Mouse (Mus musculus) ovary, postnatal 36 days (tissue): ENCODE results near the gene Aldob.

Source experiments
- DNase-seq: peaks from one replicate; pipeline ENCODE4 v3.0.0; 2022; ENCODE audit warnings: low spot score, mixed read lengths

The Aldob gene

DNA sequence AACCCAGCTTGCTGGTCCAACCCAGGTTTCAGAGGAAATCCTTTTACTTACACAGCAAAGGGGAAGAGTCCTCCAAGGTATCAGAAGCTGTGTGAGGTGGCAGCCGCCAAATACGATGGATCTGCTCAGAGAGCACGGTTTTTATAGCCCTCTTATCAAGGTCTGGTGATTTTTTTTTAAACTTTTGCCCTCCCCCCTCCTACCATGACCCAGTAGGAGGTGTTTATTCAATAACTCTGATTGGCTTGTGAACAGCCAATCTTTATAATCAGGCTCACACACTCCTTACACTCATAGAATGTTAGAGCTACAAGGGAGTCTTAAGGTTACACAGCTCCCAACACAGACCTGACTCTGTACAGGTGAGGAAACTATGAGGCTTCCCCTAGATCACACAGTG lies at the start of gene Aldob:
Aldob (minus strand) TSS at position 164 of the 400 bp plus-strand sequence.
- no peak for DNase-seq

DNA sequence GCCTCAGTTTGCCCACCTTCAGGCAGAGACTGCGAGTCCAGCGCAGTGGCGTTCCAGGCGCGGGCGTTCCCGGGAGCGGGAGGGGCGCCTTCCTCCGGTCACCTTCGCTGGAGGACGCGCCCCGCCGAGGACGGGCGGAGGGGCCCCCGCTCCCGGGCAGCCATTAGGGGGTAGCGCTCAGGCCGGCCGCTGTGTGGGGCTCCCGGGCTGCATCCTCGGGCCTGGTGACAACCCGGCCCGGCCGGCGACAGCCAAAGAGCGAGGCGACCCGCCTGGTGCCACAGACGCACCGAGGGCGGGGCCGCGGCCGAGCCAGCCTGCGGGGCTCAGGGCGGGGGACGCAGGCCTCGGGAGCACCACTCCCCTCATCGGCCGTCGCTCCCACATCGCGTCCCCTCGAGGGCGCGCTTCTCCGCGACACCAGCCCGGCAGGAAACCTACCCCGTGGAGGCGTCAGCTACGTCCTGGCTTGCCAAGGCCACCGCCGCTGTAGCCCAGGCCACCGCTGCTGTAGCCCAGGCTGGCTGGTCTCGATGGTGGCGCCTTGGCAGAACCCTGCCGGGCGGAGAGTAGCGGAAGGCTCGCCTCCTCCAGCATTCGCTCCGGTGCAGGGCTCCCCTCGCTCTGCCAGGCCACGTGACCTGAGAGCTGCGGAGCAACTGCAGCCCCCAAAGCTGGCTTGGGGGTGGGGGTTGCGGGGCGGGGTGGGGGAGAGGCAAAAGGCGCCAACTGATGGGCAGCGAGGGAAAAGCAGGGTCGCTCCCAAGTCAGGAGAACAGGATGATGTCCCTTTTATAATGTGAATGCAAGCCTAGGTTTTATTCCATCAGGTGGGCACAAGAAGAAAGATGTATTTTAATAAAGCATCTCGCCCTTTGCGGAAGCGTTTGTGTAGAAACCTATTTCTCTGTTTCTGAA lies 48.1 kb upstream of the Aldob start, which contains the start of gene Tmem246:
Tmem246 (minus strand) TSS at position 694 of the 918 bp plus-strand sequence.
- peak; percentile 69 for DNase-seq

DNA sequence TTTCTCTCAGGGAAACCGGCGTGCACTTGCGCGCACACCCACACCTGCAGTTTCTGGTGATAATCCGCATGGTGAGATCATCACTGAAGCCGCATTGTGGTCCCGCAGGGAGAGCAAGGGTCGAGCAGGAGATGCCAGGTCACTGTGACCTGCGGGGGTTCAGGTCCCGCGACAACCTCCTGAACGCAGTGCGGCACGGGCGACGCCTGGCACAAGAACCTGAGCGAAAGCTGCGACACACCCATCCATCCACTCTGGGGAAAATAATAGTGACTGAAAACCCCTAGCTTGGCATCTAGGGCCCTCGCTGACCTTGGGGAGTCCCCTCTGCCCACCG lies 47.5 kb upstream of the Aldob start:
- no peak for DNase-seq

DNA sequence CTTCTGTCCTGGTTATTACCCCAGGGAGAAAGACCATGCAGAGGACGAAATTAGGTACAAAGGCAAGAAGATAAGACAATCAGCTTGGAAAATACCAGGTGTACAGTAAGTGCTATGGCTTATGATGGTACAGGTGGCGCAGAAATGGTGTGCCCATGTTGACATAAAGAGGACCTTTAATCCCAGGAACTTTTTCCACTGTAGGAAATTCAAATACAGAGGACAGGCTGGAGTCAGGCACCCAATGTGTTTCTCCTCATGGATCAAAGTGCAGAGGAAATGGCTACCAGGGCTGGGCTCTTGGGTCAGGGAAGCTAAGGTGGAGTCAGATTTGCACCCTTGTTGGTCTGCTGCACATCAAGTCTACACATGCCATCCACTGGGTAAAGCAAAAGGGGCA lies 40.8 kb upstream of the Aldob start:
- no peak for DNase-seq

DNA sequence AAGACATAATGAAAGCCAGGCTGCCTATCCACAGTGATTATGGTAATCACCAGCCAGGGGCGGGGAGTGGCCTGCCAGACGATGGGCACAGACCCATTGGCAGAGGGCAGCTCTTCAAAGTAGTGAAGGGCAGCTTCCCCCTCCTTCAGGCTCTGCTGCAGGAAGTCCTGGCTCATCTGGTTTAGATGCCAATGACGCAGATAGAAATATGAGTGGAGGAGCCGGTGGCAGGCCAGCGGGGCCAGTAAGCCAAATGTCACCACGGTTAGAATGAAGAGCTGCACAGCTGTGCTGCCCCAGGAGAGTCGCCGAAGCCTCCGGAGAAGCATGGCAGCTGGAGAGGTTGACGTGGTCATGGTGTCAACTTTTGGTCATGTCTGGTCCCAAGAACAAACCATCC lies 37.5 kb upstream of the Aldob start:
- no peak for DNase-seq

DNA sequence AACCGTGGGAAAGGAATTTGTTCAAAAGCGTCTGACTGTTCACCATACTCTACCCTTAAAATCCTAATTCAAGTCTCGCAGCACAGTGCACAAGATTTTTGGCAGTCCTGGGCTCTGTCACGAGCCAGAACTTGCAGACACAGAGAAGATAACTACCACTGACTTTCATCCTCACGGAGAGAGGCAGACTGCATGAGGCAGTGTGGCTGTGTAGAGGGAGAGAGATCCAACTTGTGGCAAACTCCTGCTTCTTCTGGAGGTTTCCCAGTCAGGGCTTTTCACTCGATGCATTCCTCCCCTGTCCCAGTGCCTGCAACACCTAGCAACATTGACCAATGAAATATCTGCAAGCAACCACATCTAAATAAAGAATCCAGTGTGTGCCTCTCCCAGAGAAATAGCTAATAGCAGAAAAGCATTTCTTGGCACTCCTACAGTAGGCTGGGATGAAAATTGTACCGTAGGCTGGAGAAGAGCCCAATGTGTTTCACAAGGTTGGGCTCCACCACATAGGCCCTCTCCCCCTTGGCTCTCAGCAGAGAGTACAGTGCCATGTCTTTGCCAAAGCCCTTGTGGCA lies 36.3 kb upstream of the Aldob start:
- DNase-seq, result no peak

DNA sequence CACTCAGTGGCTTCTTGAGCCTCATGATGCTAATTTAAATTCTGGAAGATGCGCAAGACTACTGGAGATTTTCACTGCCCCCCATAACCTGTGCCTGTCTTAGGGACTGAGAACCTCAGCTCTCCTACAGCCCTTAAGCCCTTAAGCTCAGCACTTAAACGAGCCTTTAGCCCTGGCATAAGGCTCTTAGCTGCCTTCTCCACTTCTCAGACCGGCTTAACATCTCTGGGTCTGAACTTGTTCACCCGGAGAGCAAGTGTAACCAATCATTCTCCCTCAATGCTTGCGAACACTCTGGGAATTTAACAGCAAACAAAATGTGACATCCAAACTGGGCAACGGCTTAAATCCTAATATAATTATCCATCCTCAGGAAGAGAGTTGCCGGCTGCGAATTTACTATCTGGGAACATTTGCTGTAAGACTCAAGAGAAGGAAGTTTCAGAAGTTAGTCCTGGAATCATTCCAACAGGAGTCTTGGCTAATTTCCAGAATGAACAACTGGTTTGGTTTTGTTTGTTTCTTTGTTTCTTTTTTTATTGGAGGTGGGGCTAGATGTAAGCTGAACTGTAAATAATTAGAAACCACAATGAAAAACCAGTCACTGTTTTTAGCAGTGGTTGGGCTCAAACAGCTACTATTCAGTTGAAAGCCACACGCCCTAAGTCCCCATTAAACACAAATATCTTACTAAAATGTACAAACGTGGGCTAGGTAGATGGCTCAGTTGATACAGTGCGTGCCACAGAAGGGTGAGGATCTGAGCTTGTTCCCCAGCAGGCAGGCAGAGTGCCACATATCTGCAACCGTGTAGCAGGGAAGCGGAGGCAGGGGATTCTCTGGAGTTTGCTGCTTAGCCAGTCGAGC lies 34.9 kb upstream of the Aldob start:
- DNase-seq, result no peak

DNA sequence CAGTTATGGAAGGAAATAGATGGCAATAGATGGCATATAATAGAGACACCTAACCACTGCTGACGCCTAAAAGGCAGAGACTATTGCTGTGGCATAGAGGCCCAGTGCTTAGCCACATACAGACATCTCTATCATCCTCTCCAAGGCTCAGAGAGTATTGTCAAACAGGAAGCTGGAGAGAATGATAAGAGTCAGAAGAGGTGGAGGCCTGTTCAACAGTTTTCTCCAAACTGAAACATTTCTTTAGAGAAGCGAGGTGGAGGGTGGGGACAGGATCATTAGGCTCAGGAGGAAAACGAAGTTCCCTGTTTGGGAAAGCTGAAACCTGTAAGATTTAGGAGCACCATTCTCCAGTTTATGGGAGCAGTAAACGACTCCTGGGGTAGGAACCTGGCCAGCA lies 31.9 kb upstream of the Aldob start:
- DNase-seq, result no peak

DNA sequence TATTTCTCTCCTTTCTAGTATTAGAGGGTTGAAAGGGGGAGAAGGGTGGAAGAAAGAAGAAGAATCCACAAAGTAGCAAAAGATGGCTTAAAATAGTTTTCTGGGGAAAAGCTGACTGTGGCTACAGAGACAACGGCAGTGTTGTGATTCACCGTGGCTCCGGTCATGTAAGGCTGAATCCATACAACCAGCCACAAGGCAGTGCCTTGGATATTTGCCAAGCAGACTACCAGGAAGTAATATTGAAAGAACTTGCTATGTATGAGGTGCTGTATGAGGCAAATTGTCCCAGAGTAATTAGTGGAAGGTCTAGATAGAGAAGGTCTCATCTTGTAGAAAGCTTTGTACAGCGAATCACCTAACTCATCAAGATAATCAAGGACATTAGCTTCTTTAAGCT lies 22.8 kb upstream of the Aldob start:
- DNase-seq, result no peak

DNA sequence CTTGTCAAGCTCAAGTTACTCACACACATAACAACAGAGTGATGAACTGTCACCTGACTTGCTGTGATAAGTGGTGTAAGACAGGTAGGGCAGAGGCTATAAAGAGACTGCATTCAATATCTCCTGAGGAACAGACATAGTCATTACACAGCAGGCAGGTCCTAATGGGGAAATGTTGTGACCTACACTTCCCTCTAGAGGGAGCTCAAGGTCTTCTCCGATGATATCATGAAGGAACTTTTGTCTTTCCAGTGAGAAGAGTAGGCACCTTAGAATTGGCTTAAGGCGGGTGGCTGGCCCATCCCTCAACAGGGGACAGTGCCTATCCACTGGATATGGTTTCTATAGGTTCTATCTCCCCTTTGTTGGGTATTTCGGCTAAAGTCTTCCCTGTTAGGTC lies 18.3 kb upstream of the Aldob start:
- DNase-seq, result no peak

DNA sequence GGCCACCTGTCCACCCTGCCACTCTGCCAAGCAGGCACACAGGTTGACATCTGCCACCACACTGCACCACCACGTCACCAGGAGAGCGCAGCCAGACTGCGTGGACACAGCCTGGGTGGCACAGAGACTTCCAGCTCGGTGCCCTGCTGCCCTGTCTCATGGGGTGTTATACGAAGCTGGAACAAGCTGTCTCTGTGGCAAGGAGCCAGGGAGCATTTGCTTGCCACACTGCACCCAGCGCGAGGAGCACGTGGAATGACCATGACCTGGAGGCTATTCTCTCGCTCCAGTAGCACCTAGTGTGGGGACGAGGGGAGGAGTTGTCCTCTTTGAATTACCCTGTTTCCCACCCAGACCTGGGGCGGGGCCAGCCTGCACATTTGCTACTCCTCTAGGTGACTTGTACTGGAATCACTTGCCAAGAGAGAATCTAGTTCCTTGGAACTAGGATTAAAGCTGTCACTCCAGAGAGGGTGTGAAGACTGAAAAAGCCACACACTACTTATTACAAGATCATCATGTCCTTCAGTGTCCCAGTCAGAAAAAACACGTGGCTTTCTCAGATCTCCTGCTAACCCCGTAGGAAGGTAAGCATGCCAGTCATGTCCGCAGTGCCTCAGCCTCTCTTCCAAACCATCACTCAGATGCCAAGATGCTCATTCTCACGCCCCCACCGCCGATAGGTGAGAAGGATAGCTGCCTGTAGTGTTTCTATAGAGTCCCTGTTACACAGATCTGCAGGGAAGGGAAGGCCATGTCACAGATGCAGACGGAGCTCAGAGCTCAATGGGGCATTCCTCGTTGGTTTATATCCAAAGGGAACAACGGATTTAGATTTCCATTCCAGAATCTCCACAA lies 10.8 kb upstream of the Aldob start:
- peak; percentile 14 for DNase-seq

DNA sequence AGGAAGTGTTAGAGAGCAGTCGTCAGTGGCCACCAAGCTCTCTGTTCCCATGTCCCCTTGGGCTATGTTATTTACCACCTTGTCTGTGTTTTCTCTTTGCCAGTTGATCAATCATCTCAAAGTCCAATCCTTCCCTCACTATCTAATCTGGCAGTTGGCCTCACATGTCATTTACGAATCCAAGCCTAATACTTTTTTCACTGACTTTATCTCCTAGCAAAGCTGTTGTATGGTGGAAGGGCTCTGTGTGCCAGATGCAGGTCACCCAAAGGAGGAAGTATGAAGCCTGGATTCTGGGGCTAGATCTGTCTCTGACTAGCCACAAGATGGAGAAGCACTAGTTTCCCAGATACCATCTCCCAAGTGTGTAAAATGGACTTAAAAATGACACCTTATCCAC lies 8.8 kb upstream of the Aldob start:
- DNase-seq, result no peak

DNA sequence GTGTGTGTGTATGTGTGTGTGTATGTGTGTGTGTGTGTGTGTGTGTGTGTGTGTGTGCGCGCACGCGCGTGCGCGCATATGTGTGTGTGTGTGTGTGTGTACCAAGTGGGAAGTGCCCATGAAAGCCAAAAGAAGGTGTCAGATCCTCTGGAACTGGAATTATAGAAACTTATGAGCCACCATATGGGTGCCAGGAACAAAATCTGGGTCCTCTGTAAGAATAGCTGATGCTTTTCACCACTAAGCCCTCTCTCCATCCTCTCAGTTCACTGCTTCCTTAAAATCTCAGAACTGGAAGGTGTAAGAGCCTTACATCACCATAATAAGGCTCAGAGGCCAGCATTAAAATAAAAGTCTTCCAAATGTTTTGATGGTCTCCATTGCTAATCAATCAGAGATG lies 8.0 kb upstream of the Aldob start:
- DNase-seq, result no peak

DNA sequence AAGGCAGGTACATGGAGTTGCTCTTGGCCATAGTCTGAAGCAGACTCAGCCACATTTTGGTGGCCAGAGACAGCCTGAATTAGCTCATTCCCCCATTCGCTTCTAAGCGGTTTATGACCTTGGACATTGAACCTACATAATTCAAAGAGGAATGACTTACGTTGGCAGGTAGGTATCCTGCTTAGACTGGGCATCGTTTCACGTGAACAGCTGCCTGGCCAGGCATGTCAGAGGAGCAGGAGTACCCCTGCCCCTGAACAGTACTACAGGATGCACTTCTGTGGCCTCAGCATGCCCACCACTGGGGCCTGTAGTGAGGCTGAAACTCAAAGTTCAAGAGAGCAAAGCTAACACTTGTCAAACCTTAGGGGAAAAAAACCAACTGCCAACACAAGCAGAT lies 4.0 kb upstream of the Aldob start:
- no peak for DNase-seq

DNA sequence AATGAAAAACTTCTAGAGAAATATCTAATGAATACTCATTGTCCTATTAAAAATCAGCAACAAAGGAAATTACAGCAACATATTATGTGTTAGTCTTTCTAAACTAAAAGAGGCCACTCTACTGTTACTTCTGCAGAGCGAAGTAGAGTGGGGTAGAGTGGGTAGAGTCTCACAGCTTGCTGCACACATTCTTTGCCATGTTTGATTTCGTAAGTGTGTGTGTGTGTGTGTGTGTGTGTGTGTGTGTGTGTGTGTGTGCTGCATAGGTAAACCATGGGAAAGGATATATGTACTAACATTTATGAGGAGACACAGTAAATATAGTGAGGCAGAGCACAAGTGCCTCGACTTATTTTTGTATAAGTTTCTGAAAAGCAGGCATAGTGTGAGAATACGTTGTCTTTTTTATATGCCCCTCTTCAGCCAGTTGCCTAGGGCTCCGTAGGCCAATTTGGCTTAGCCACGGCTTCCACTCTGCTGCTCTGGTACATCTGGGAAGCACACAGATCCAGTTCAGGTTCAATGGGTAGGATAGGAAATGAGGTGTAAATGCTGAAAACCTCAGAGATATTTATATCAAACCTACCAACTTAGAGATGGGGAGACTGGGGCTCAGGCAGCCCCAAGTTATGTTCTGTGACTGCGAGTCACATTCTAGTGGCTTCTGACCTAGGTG lies 1.7 kb downstream of the Aldob start:
- DNase-seq, result no peak

DNA sequence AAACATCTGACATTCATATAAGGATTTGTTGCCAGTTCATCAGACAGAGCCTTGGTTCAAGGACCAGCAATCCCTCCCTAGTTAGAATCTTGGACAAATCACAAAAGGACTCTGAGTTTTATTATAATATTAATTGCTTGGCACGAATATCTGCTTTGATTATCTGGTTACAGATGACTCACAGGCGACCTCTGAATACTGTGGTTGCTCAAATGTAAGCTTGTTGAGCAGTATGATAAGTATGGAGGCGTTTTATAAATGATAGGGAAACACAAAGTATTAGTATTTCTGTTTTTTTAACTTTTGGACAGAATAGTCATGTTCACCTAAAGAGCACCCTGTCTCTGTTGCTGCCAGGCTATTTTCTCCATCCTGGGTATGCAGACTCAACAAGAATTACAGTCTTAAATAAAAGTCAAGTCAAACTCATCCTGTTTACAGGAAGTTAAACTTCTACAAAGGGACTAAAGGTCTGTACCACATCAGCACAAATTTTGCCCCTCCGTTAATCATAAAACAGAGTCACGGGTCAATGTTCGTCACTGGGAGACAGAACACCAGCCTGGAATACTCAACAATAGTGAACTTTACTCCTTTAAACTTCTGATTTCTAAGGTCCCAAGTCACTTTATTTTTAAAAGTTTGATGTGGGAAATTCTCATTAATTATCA lies 2.3 kb downstream of the Aldob start:
- DNase-seq, result no peak

DNA sequence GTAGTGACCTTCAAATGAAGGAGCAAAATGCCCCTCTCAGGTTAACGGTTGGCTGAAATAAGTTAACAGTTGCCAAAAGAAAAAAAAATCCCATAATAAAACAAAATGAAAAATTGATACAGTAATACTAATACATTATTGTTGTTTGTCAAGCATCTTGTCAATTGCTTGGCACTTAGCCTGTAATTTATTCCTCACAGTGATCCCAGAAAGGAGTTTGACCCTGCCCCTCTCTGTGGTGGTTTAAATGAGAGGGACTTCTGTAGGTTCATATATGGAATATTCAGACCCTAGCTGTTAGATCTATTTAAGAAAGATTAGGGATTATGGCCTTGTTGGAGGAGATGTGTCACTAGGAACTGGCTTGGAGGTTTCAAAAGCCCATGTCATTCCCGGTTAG lies 3.3 kb downstream of the Aldob start:
- DNase-seq, result no peak

DNA sequence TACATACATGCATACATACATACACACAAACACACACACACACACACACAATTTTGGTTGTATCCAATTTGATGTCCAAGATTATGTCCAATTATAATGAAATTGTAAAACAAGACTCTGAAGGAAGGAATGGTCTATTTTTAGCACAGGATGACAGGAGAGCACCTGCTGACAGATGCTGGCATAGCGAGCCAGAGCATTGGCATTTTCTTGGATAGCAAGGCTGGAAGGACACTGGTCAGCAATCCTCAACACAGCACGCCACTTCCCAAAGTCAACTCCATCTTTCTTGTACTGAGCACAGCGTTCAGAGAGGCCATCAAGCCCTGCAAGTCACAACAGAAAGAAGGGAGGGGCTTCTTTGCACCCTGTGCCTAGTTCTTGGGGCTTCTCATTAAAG lies 8.4 kb downstream of the Aldob start:
- no peak for DNase-seq

DNA sequence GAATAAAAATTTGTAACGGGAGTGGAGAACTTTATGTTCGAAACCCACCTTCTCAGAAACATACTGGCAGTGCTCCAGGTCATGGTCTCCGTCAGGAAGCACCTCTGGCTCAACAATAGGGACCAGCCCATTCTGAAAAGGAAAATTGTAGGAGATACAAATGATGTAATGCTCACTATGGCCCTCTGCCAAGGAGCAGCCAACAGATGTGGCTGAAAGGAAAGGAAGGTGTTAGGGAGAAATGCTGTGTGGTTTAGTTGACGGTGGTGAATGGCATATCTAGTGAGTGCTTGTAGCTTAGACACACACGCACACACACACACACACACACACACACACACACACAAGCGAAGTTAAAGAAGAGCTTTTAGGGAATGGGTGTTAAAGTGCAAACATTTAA lies 9.7 kb downstream of the Aldob start:
- DNase-seq, result no peak

DNA sequence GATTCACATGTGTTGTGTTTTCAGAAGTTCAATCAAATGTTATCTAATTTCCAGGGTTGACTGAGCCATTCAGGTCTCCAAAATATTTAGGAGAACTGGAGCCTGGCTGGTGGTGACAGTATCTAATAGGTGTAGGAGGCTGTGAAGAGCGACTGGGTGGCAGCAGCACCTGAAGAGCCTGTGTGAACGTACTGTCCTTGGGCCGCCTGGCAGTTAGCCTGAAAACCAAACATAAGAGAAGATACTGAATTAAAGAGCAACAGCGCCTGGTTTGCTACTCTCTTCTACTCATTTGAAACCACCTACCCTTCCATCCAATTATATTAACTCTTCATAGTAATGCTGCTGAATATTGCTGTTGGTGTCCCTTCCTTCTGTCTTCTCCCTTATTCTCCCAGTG lies 12.7 kb downstream of the Aldob start:
- no peak for DNase-seq
